Mouse (Mus musculus): ENCODE measurements around the gene D7Ertd443e.

D7Ertd443e gene

DNA sequence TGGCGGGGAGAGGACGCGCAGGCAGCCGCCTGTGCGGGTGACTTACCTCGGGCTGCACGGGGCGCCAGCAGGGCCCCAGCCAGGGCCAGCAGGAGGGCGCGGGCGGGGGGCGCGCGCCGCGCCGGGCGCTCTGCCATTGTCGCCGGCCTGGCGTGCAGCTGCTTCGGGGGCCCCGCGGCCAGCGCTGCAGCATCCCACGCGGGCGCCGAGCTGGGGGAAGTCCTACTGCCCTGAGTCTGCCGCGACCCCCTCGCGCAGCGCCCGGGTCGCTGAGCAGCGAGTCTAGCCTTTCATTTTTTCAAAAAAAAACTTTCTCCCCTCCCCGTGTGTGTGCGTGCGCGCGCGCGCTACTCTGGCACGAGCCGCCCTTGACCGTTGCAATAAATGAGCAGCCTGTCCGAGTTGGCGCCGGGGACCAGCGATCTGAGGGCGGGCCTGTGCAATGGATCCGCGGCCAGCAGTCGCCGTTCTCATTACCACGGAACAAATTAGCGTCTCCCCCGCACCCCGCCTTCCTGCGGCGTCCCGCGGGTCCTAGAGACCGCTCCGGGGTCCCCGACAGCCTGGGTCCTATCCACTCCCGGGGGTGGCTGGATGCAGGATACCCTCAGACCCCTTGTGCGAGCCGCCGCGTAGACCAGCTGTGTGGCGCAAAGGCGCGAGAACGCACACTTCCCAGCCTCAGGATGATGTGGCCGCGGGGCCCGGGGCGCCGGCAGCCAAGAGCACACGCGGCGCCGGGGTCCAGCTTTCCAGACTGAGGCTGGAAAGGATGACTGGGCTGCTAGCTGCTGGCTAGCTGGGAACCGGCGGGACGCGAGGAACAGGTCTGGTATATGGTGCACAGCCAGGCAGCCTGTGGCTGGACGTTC, 160.5 kb downstream of the D7Ertd443e start:
- DNase-seq: no peak

DNA sequence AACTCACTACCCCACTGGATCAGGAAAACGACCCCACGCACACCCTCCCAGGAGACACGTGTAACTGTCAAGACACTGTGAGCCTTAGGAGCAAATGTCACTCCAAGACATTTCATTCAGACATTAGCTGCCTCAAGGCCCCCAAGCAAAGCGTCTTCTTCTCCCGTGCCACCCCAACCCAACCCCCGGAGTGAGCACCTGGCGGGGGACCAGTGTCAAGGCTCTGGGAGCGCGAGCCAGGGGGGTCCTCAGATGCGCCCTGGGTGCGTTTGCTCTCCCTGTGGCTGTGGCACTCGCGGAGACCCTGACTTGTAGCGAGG, 161.1 kb downstream of the D7Ertd443e start:
- no peak for DNase-seq

DNA sequence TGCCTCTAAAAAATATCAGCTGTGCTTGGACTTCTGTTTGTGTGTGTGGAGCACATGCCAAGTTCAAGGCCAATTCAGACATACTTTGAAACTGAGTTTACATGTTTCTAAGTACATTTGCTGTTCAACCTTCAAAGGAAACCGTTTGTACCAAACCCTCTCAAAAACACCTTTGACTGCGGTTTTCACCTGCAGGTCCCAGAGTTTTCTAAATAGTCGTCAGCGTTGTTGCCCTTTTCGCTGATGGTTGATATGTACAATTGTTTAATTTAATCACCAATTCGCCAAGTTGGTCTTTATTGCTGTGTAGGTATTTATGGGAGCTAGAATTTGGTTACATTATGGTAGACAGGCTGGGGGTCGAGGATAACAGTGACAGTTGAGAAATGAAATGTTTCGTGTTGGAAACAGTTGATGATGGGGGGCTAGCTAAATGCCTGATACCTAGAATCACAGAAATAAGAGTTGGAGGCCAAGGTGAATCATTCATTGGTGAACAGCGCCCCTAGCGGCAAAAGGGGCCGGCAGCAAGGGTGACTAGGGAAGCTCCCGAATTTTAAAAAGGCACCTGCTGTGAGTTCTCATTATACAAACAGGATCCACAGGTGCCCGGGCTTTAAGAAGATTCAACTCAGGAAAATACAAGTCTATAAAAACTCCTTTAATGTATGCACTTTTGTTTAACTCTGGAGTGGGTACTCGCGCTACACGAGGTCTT, 161.9 kb downstream of the D7Ertd443e start:
- DNase-seq: peak; percentile 22
